Mouse (Mus musculus): ENCODE measurements around the gene Acp5.
A peak's percentile ranks its signal among the peaks of the same experiment; 100 is the strongest.

Gene Acp5

DNA sequence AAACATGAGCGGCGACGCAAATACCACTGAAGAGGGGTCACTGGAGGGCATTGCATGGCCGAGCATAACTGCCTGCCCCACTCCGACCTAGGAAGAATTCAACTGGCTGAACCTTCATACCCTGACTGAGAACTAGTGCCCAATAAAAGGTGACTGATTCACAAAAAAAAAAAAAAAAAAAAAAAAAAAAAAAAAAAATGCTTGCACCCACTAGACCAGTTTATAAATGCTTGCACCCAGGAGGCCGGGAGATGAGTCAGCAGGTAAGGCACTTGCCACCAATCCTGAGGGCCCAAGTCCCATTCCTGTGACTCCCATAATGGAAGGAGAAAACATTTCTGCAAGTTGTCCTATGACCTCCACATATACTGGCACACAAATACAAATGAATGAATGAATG lies 42.8 kb downstream of the Acp5 start:
- no peak for DNase-seq

DNA sequence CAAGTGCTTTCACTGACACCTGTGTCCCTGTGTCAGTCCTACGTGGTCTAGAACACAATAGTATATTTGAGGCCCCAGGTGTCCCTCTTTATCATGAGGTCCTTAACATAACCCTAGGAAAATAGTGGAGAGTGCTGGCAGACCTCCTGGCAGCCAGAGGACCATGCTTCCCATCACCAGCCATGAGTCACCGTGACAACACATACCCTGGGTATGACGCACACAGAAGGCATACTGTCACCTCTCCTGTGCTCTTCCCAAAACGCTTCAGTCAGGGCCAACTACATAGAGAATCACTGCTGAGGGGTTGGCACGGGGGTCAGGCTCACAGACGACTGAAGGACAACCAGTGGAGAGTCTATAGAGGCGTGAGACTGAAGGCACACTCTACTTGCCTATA lies 45.5 kb downstream of the Acp5 start:
- DNase-seq: no peak

DNA sequence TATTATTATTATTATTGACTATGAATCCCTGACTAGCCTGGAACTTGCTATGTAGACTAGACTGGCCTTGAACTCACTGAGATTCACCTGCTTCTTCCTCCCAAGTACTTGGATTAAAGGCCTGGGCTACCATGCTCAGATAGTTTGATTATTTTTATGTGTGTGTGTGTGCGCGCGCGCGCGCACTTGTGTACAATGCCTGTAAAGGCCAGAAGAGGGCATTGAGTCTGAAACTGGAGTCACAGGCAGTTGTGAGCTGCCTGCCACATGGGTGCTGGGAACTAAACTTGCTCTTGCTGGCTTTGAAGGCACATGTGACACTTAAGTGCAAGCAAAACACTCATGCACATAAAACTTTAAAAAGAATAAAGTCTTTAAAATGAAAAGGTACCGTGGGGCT lies 46.2 kb downstream of the Acp5 start:
- DNase-seq: no peak

DNA sequence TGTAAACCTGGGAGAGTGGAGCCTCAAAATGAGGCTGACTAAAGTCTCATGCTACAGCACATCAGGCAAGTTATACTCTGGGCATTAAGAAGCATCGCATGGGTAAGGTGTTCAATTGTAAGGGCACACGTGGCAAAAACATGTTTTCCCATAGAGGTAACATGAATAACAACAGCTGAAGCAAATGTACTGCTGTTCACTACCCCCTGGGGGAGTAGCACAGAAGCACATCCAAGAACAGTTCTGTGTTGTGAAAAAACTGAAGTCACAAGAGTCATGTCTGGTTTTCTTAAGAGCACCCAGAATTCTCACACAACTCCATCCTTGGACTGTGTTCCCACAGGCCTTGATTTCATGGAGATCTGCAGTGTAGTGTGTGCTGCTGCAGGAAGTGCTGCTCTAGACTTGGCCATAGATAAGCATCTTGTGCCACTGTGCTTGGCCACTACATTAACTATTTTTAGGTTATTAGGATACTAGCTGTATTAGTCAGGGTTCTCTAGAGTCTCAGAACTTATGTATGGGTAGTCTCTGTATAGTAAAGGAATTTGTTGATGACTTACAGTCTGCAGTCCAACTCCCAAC lies 48.4 kb downstream of the Acp5 start:
- DNase-seq: no peak

DNA sequence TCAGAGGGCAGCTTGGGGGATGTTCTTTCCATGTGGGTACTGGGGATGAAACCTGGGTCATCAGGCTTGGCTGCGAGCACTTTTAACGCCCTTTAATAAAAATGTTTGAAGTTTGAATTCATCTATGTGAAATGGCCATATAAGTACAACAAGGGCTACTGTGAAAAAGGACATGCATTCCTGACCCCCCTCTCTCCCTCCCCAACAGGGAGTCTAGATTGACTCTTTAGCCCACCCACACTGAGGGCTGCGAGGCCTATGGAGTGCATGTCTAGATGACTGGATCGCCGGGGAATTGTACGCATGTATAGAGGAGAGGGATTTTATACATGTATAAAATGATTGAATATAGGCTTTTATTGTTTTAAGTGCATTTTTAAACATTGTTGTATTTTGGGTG lies 49.5 kb downstream of the Acp5 start:
- no peak for DNase-seq

DNA sequence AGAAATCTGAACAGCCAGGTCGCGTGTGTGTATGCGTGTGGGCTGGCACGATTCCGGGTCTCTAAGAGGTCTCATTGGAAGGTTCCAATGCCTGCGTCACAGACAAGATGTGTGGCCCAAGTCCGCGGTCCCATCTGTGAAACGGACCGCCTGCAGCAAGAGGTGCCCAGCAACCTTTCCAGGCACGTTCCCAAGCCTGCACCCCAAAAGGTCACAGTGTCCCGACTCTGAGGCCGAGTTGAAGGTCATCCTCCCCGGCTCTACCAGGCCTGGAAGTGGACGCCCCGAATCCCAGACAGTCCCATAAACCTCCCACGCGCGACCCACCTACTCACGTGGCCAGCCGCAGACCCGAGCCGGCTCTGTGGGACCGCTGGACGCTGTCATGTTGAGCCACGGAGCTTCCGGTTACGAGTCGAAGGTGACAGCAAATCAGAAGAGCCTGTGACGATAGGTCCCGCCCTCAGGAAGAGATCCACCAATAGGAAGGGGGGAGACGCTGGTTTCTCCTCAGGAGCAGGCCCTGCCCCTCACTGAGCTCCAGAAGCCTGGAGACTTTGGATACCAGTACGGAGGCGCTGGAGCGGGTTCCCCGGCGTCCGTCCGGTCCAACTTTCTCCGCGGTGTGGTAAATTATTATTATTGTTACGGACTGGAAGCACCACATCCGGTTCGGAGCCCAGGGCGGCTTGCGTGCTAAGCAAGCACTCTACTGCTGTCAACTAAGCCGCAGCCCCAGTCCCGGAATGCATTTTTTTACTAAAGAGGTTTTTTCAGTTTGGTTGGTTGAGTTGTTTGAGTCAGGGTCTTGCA lies 50.3 kb downstream of the Acp5 start, which contains the start of gene Ecsit:
Gene Ecsit, minus strand, starts transcription at position 417 of the 813 bp plus-strand sequence.
- DNase-seq: peak; percentile 97 to 98

DNA sequence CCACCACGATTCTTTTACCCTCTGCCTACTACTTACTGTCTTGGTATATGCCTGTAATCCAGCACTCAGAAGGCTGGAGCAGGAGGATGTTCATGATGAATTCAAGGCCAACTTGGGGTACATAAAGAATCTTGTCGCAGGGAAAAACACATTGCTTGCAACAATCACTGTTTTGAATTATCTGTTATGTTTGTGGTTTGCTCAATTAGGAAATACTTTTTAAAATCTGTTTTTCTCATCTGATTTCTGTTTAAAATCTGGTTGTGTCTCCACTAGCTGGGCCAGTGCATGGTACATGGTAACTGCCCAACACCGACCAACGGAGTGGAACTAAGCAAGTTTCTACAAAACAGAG lies 50.9 kb downstream of the Acp5 start:
- no peak for DNase-seq
